Mouse (Mus musculus): ENCODE results near the gene Lrfn1. TPM values are rescaled to one million over a fixed set of nuclear protein-coding genes. Genes with fewer than 3 reads are reported as not detected.

The Lrfn1 gene
- polyA plus RNA-seq, 2 experiments, result 0.41 TPM; not detected in 1

DNA sequence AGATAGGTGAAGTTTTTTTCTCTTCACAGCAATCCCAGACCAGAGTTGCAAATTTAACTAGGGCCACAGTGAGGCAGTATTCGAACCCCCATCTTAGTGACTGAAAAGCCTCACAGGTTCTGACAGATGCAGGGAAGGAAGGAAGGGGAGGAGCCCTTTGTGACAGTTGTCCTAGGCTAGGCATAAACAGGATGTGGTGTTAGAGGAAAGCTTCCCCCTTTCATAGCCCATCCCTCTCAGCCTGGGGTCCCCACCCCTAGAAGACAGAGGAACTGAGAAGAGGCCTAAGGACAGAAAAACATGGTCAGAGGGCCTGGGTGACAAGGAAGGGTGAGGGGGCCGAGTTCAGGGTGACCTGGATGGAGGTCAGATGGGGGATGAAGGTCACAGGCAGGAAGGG, 11.0 kb upstream of the Lrfn1 start:
- Histone ChIP-seq H3K9me3 (ENCODE audit: control insufficient read depth, low read length) (no peaks in the 10 kb centered on the region), H3K36me3 (replicated peaks; ENCODE audit: control insufficient read depth, insufficient read depth, low read depth) (no peaks in the 10 kb centered on the region), H3K4me2 (ENCODE audit: low read depth) (peak overlapping the region; percentile 28), H3K4me3 (ENCODE audit: insufficient read depth in 1 of 2, low read depth in 2 of 2, low read length in 2 of 2) (peak overlapping the region; percentile 16 to 39; a peak in 3 of 4 replicates), H3K27ac (no peak overlapping the region), H3K4me1 (replicated peaks; ENCODE audit: control insufficient read depth in 2 of 2, insufficient read depth in 2 of 2, low read length in 1 of 2) (peaks cover 6 to 11% of the 10 kb centered on the region in 2 experiments), H3K27me3 (ENCODE audit: control insufficient read depth, insufficient read depth, low read length) (no peaks in the 10 kb centered on the region), H3K9ac (replicated peaks) (no peak overlapping the region)
- 11% methylated on average over 2 of the region's 2 CpGs for WGBS (ENCODE audit: insufficient replicate concordance)
- ATAC-seq (ENCODE audit: insufficient read depth) (no peak), DNase-seq (ENCODE audit: low read depth in 3 of 3, low spot score in 3 of 3) (peak in 2 of 3 experiments; percentile 38 to 46)
- TF ChIP-seq CTCF (IDR thresholded peaks at IDR 0.05; ENCODE audit: low read depth), result no peak
- TF ChIP-seq EP300 (IDR thresholded peaks at IDR 0.05; ENCODE audit: low read depth), result no peak

DNA sequence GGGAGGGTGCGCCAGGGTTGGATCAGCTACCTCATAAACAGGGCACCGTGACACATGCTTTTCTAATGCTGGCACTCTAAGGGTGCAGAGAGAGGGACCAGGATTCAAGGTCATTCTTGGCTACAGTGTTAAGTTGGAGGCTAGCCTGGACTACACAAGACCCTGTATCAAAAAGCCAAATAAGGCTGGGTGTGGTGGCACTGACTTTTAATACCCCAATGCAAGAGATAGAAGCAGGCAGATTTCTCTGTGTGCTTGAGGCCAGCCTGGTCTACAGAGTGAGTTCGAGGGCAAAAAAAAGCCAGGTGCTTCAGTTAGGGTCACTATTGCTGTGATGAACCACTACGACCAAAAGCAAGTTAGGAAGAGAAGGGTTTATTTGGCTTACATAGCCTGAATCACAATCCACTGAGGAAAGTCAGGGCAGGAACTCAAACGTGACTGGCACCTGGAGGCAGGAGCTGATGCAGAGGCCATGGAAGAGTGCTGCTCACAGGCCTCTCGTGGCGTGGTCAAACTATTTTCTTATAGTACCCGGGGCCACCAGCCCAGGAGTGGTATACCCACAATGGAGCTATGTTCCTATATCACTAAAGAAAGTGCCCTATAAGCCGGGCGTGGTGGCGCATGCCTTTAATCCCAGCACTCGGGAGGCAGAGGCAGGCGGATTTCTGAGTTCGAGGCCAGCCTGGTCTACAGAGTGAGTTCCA, 9.8 kb upstream of the Lrfn1 start:
- no peak for TF ChIP-seq CTCF (IDR thresholded peaks at IDR 0.05; ENCODE audit: low read depth)
- TF ChIP-seq EP300 (IDR thresholded peaks at IDR 0.05; ENCODE audit: low read depth), result no peak
- Histone ChIP-seq H3K36me3 (replicated peaks; ENCODE audit: control insufficient read depth, insufficient read depth, low read depth) (no peaks in the 10 kb centered on the region), H3K9ac (replicated peaks) (no peak overlapping the region), H3K27ac (no peak overlapping the region), H3K9me3 (ENCODE audit: control insufficient read depth, low read length) (no peaks in the 10 kb centered on the region), H3K27me3 (ENCODE audit: control insufficient read depth, insufficient read depth, low read length) (no peaks in the 10 kb centered on the region), H3K4me3 (ENCODE audit: insufficient read depth in 1 of 2, low read depth in 2 of 2, low read length in 2 of 2) (peak overlapping the region in 1 of 2 experiments; percentile 1; a peak in 1 of 4 replicates), H3K4me1 (replicated peaks; ENCODE audit: control insufficient read depth in 2 of 2, insufficient read depth in 2 of 2, low read length in 1 of 2) (peaks cover 6 to 11% of the 10 kb centered on the region in 2 experiments), H3K4me2 (ENCODE audit: low read depth) (0 out of 2 replicates have a peak overlapping the region, but pooled peaks have one; percentile 8)
- ATAC-seq (ENCODE audit: insufficient read depth) (no peak), DNase-seq (ENCODE audit: low read depth in 3 of 3, low spot score in 3 of 3) (no peak)
- WGBS (ENCODE audit: insufficient replicate concordance), result 45% methylated on average over 12 of the region's 14 CpGs

DNA sequence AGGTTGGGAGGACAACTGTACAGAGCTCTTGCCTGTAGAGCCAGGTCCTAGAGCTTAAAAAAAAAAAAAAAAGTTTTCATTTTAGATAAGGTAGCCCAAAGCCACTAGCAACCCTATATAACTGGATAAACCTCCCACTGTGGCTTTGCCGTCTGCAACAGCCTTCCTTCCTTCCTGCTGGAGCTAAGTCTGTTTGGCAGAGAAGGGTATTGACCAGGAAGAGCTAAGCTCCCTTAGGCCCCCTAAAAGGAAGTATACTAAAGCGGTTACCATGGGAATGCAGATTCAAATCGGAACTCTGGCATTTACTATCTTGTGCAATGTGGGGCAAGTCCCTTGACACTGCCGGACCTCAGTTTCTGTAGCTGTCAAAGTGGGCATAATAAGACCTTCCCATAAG, 9.1 kb upstream of the Lrfn1 start:
- H3K4me2 ChIP-seq (ENCODE audit: low read depth), result peak overlapping the region; percentile 22; the same call in 1 of the 2 replicates
- H3K9me3 ChIP-seq (ENCODE audit: control insufficient read depth, low read length), result no peaks in the 10 kb centered on the region
- no peak overlapping the region for H3K9ac ChIP-seq (replicated peaks)
- 9% methylated on average over 4 of the region's 4 CpGs for WGBS (ENCODE audit: insufficient replicate concordance)
- ATAC-seq (ENCODE audit: insufficient read depth) (peak; percentile 51; the same call in 1 of the 2 replicates), DNase-seq (ENCODE audit: low read depth in 3 of 3, low spot score in 3 of 3) (no peak)
- H3K4me3 ChIP-seq (ENCODE audit: insufficient read depth in 1 of 2, low read depth in 2 of 2, low read length in 2 of 2), result no peak overlapping the region
- H3K27me3 ChIP-seq (ENCODE audit: control insufficient read depth, insufficient read depth, low read length), result no peaks in the 10 kb centered on the region
- no peak overlapping the region for H3K27ac ChIP-seq
- TF ChIP-seq EP300 (IDR thresholded peaks at IDR 0.05; ENCODE audit: low read depth), result no peak
- TF ChIP-seq CTCF (IDR thresholded peaks at IDR 0.05; ENCODE audit: low read depth), result no peak
- no peaks in the 10 kb centered on the region for H3K36me3 ChIP-seq (replicated peaks; ENCODE audit: control insufficient read depth, insufficient read depth, low read depth)
- peaks cover 0 to 4% of the 10 kb centered on the region in 2 experiments; a peak in 3 of 4 replicates for H3K4me1 ChIP-seq (replicated peaks; ENCODE audit: control insufficient read depth in 2 of 2, insufficient read depth in 2 of 2, low read length in 1 of 2)

DNA sequence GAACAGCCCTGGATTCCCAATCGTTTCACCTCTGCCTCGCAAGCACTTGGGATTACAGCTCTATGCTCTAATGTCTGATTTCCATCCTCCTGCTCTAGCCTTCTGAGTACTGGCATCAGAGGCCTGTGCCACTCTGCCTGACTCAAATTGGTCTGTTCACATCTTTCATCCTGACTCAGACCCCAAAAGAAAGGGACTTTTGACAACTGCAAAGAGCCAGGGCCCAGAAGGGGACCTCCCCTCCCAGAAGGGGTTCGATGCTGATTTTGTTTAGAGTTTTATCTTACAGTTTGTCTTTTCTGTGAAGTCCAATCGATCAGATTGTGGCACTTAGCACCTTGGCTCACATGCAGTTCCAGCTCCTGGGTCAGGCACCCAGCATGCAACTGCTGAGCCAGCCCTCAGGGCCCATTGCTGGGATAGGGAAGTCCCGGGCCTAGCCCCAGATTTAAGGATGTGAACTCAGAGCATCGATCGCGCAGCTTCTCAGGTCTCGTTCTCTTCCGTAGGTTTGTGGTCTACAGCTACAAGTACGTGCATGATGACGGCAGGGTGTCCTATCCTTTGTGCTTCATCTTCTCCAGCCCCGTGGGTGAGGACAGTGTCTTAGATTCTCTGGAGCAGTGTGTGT, 7.3 kb upstream of the Lrfn1 start:
- H3K27ac ChIP-seq, result no peak overlapping the region
- ATAC-seq (ENCODE audit: insufficient read depth), result no peak
- H3K4me1 ChIP-seq (replicated peaks; ENCODE audit: control insufficient read depth in 2 of 2, insufficient read depth in 2 of 2, low read length in 1 of 2), result peaks cover 0 to 4% of the 10 kb centered on the region in 2 experiments; a peak in 2 of 4 replicates
- H3K9ac ChIP-seq (replicated peaks), result no peak overlapping the region
- H3K27me3 ChIP-seq (ENCODE audit: control insufficient read depth, insufficient read depth, low read length), result no peaks in the 10 kb centered on the region
- H3K9me3 ChIP-seq (ENCODE audit: control insufficient read depth, low read length), result no peaks in the 10 kb centered on the region
- H3K4me3 ChIP-seq (ENCODE audit: insufficient read depth in 1 of 2, low read depth in 2 of 2, low read length in 2 of 2), result no peak overlapping the region
- TF ChIP-seq CTCF (IDR thresholded peaks at IDR 0.05; ENCODE audit: low read depth), result no peak
- no peak for TF ChIP-seq EP300 (IDR thresholded peaks at IDR 0.05; ENCODE audit: low read depth)
- WGBS (ENCODE audit: insufficient replicate concordance), result 51% methylated on average over 13 of the region's 13 CpGs
- no peak for DNase-seq (ENCODE audit: low read depth in 3 of 3, low spot score in 3 of 3)
- no peak overlapping the region for H3K4me2 ChIP-seq (ENCODE audit: low read depth)
- H3K36me3 ChIP-seq (replicated peaks; ENCODE audit: control insufficient read depth, insufficient read depth, low read depth), result no peaks in the 10 kb centered on the region

DNA sequence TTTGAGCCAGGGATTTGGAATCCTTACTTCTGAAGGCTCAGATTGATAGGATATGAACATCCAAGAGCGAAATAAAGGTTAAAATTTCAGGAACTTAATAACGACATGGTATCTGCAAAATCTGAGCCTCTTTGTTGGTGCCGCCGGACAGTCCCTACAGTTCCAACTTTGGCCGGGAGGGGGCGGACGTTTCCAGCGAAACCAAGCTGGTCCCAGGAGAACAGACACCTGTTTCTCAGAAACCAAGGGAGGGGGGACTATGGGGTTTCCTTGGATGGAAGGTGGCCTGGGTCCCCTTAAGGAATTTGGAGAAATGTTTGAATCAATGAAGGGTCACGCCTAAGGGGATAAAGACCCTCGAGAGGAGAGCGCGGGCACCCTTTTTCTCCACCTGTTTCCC, 5.3 kb upstream of the Lrfn1 start:
- no peak overlapping the region for H3K27ac ChIP-seq
- H3K27me3 ChIP-seq (ENCODE audit: control insufficient read depth, insufficient read depth, low read length), result no peaks in the 10 kb centered on the region
- peaks cover 0 to 4% of the 10 kb centered on the region in 2 experiments; a peak in 2 of 4 replicates for H3K4me1 ChIP-seq (replicated peaks; ENCODE audit: control insufficient read depth in 2 of 2, insufficient read depth in 2 of 2, low read length in 1 of 2)
- H3K9ac ChIP-seq (replicated peaks), result no peak overlapping the region
- H3K36me3 ChIP-seq (replicated peaks; ENCODE audit: control insufficient read depth, insufficient read depth, low read depth), result no peaks in the 10 kb centered on the region
- WGBS (ENCODE audit: insufficient replicate concordance), result 19% methylated on average over 12 of the region's 12 CpGs
- ATAC-seq (ENCODE audit: insufficient read depth), result no peak
- no peak overlapping the region for H3K4me2 ChIP-seq (ENCODE audit: low read depth)
- no peaks in the 10 kb centered on the region for H3K9me3 ChIP-seq (ENCODE audit: control insufficient read depth, low read length)
- no peak overlapping the region for H3K4me3 ChIP-seq (ENCODE audit: insufficient read depth in 1 of 2, low read depth in 2 of 2, low read length in 2 of 2)
- no peak for DNase-seq (ENCODE audit: low read depth in 3 of 3, low spot score in 3 of 3)
- TF ChIP-seq CTCF (IDR thresholded peaks at IDR 0.05; ENCODE audit: low read depth) (peak; percentile 91), EP300 (IDR thresholded peaks at IDR 0.05; ENCODE audit: low read depth) (no peak)
